ENCODE assay signal across 9 mouse cellular contexts in genomic region chr16:76762619-76763283, GRCm38 (mm10).
DNase-seq lines count a peak whose midpoint lies in the region; ATAC-seq and TF ChIP-seq lines count a peak whose summit lies in the region.
"Had no signal": no experiment of that assay in that cellular context is flagged by ENCODE, and none has a peak within 500 bp of the region (broad histone marks: within the 10 kb centered on the region; RNA-seq: fewer than 3 reads in every experiment).

No protein-coding gene starts in this region.

- TF ChIP-seq CTCF in thymus, adult 2 months (IDR thresholded peaks at IDR 0.05; ENCODE audit: borderline replicate concordance, control insufficient read depth, extremely low read depth, insufficient read depth, low read length, poor library complexity) = no peak

- TF ChIP-seq POLR2A in thymus, adult 2 months (IDR thresholded peaks at IDR 0.05; ENCODE audit: control insufficient read depth, extremely low read depth, insufficient read depth, low read length, poor library complexity) = no peak

- ATAC-seq in common myeloid progenitor, adult 5-6 weeks (replicated peaks; ENCODE audit: low read depth, poor library complexity, severe bottlenecking) = 0 out of 2 replicates have a peak, but pooled peaks have one; percentile 13
- ATAC-seq in neural tube, embryonic 11.5 days (ENCODE audit: insufficient read depth, low FRiP score, low TSS enrichment) = no peak
- ATAC-seq: forebrain, postnatal 0 days had no signal

- no peaks in the 10 kb centered on the region for H3K36me3 ChIP-seq in thymus, adult 2 months (ENCODE audit: control insufficient read depth, insufficient read depth, low read length)
- no peaks in the 10 kb centered on the region for H3K36me3 ChIP-seq in neural tube, embryonic 11.5 days (ENCODE audit: control insufficient read depth, insufficient read depth, low read length)

- no peaks in the 10 kb centered on the region for H3K9me3 ChIP-seq in neural tube, embryonic 11.5 days (ENCODE audit: control insufficient read depth, low read length)

- peaks cover 10% of the 10 kb centered on the region for H3K4me1 ChIP-seq in thymus, adult 2 months (replicated peaks; ENCODE audit: control insufficient read depth, insufficient read depth, low read length)
- H3K4me1 ChIP-seq in neural tube, embryonic 11.5 days (ENCODE audit: control insufficient read depth, insufficient read depth, low read length) = peaks cover 8% of the 10 kb centered on the region; the same call in 1 of the 2 replicates

- WGBS in thymus, adult 2 months = 25% methylated on average over 8 of the region's 8 CpGs
- 5% methylated on average over 8 of the region's 8 CpGs for WGBS in neural tube, embryonic 11.5 days

- H3K27ac ChIP-seq in thymus, adult 2 months (ENCODE audit: control insufficient read depth, insufficient read depth, low read length) = no peak overlapping the region
- H3K27ac ChIP-seq in neural tube, embryonic 11.5 days (ENCODE audit: low read depth, low read length) = no peak overlapping the region

- H3K4me2 ChIP-seq in neural tube, embryonic 11.5 days (ENCODE audit: low read depth) = no peak overlapping the region

- no peak overlapping the region for H3K9ac ChIP-seq in neural tube, embryonic 11.5 days (ENCODE audit: low read length)
- H3K9ac ChIP-seq: forebrain, postnatal 0 days had no signal

- peak; percentile 7 for DNase-seq in thymus, adult 2 months
- DNase-seq in thymus, postnatal 10 days (ENCODE audit: low spot score in 2 of 2) = no peak
- peak; percentile 34 to 47 for DNase-seq in kidney, postnatal 4 days
- peak; percentile 14 for DNase-seq in neural tube, embryonic 11.5 days (ENCODE audit: low spot score)
- no peak for DNase-seq in frontal cortex, postnatal 36 days (ENCODE audit: low spot score in 2 of 2)
- no peak for DNase-seq in urinary bladder, adult 18-20 months (ENCODE audit: low spot score in 2 of 2)
- DNase-seq in ovary, postnatal 36 days (ENCODE audit: low spot score) = no peak
- DNase-seq: forebrain, postnatal 0 days had no signal

- H3K4me3 ChIP-seq in thymus, adult 2 months (ENCODE audit: control insufficient read depth, insufficient read depth, low read length) = no peak overlapping the region
- H3K4me3 ChIP-seq in neural tube, embryonic 11.5 days (ENCODE audit: low read depth, low read length) = no peak overlapping the region

- H3K27me3 ChIP-seq in thymus, adult 2 months (ENCODE audit: control insufficient read depth, insufficient read depth, low read length) = no peaks in the 10 kb centered on the region
- H3K27me3 ChIP-seq in neural tube, embryonic 11.5 days (ENCODE audit: control insufficient read depth, insufficient read depth, low read length) = no peaks in the 10 kb centered on the region

Comparison
In these comparisons a context has a peak if more than half of its experiments do, and no peak if none do; other contexts are left out.
1. DNase-seq: peak in thymus, adult 2 months (single experiment), kidney, postnatal 4 days (2 of 2) and neural tube, embryonic 11.5 days (single experiment); none in thymus, postnatal 10 days (0 of 2), frontal cortex, postnatal 36 days (0 of 2), urinary bladder, adult 18-20 months (0 of 2) and ovary, postnatal 36 days (single experiment).